Mouse (Mus musculus) hindbrain, embryonic 16.5 days (tissue): ENCODE results near the gene Kat2b. TPM values are rescaled to one million over a fixed set of nuclear protein-coding genes. Genes with fewer than 3 reads are reported as not detected.
"Not testable (repeated sequence)": the region's sequence is repeated elsewhere in the genome, so short reads cannot be mapped to it uniquely, and the experiment has no call there.

ENCODE experiments used
- ATAC-seq: fragments of 200-750 bp; cut with Nextera tagmentation; 2 replicates; pipeline ENCODE4 v1.8.0; 2017; ENCODE audit warnings: moderate TSS enrichment, moderate library complexity
- H3K27ac ChIP-seq: fragments of 300-500 bp; sonication (generic); 2 replicates; pipeline ENCODE4 v1.5.1; 2014; ENCODE audit warnings: low read depth, mild to moderate bottlenecking, control low read depth, low read length, moderate library complexity
- H3K27me3 ChIP-seq: fragments of 300-500 bp; sonication (generic); replicated peaks from 2 replicates; pipeline ENCODE4 v1.6.1; 2014; ENCODE audit warnings: low read length; ENCODE audit not compliant: control insufficient read depth, insufficient read depth
- H3K36me3 ChIP-seq: fragments of 300-500 bp; sonication (generic); 2 replicates; pipeline ENCODE4 v1.6.1; 2014; ENCODE audit warnings: mild to moderate bottlenecking, low read length, moderate library complexity, mixed read lengths; ENCODE audit not compliant: control insufficient read depth, insufficient read depth
- H3K4me1 ChIP-seq: fragments of 300-500 bp; sonication (generic); 2 replicates; pipeline ENCODE4 v1.6.1; 2014; ENCODE audit warnings: low read depth, low read length; ENCODE audit not compliant: control insufficient read depth, insufficient read depth
- H3K4me2 ChIP-seq: fragments of 300-500 bp; sonication (generic); 2 replicates; pipeline ENCODE4 v1.6.1; 2014; ENCODE audit warnings: mild to moderate bottlenecking, low read length, control low read depth, moderate library complexity
- H3K4me3 ChIP-seq: fragments of 300-500 bp; sonication (generic); 2 replicates; pipeline ENCODE4 v1.5.1; 2014; ENCODE audit warnings: mild to moderate bottlenecking, low read length, control low read depth, moderate library complexity
- H3K9ac ChIP-seq: fragments of 300-500 bp; sonication (generic); 2 replicates; pipeline ENCODE4 v1.6.1; 2014; ENCODE audit warnings: low read depth, mild to moderate bottlenecking, control low read depth, low read length, moderate library complexity
- H3K9me3 ChIP-seq: fragments of 300-500 bp; sonication (generic); 2 replicates; pipeline ENCODE4 v1.6.1; 2014; ENCODE audit warnings: mild to moderate bottlenecking, low read length, moderate library complexity; ENCODE audit not compliant: control insufficient read depth
- WGBS: fragments of 180-500 bp; shearing (Covaris S2); extraction: QIAGEN DNeasy Blood & Tissue Kit; methylation state at CpG from one replicate; pipeline ENCODE4 v1.1.7; 2014; 5-methylcytosine and 5-hydroxymethylcytosine counted together
- polyA plus RNA-seq: library from polyadenylated mRNA; unstranded; fragments of >200 nt; fragmentation: Nextera tagmentation; extraction: Ambion mirVana; gene quantifications from 2 replicates; pipeline ENCODE4 v1.2.1, GENCODE M21; 2015

Gene Kat2b
- polyA plus RNA-seq = 4.6 and 7.2 TPM in 2 replicates

- peaks cover 19% of the 10 kb centered on the region for H3K4me1 ChIP-seq
- under 1% methylated on average over 20 of the region's 20 CpGs for WGBS
- H3K4me3 ChIP-seq = peak within 1 kb of the TSS; percentile 94
- no peaks in the 10 kb centered on the region for H3K36me3 ChIP-seq
- peak within 1 kb of the TSS; percentile 98 for H3K27ac ChIP-seq
- H3K27me3 ChIP-seq = no peaks in the 10 kb centered on the region
- H3K9ac ChIP-seq = peak within 1 kb of the TSS; percentile 98
- ATAC-seq = no peak
- H3K9me3 ChIP-seq = no peaks in the 10 kb centered on the region
- peak within 1 kb of the TSS; percentile 75 for H3K4me2 ChIP-seq
Measured at GRCm38 (mm10) chr17:53566161-53566918, at the start of gene Kat2b. Gene Kat2b, plus strand, starts transcription at chr17:53566861.

- Histone ChIP-seq H3K9ac (no peak overlapping the region), H3K27ac (no peak overlapping the region), H3K9me3 (no peaks in the 10 kb centered on the region), H3K4me1 (no peaks in the 10 kb centered on the region), H3K36me3 (peaks cover 4% of the 10 kb centered on the region; the same call in 1 of the 2 replicates), H3K4me2 (no peak overlapping the region), H3K4me3 (no peak overlapping the region), H3K27me3 (no peaks in the 10 kb centered on the region)
- no peak for ATAC-seq
Measured at GRCm38 (mm10) chr17:53519364-53519763, 47.3 kb upstream of the Kat2b start.

GRCm38 (mm10) chr17:53520509-53520908 lies 46.2 kb upstream of the Kat2b start:
- no peaks in the 10 kb centered on the region for H3K9me3 ChIP-seq
- no peaks in the 10 kb centered on the region for H3K27me3 ChIP-seq
- ATAC-seq = no peak
- H3K4me3 ChIP-seq = no peak overlapping the region
- no peak overlapping the region for H3K4me2 ChIP-seq
- H3K27ac ChIP-seq = no peak overlapping the region
- H3K4me1 ChIP-seq = no peaks in the 10 kb centered on the region
- peaks cover 4% of the 10 kb centered on the region; the same call in 1 of the 2 replicates for H3K36me3 ChIP-seq
- H3K9ac ChIP-seq = no peak overlapping the region

- no peak overlapping the region for H3K4me3 ChIP-seq
- no peak overlapping the region for H3K4me2 ChIP-seq
- no peaks in the 10 kb centered on the region for H3K27me3 ChIP-seq
- 89% methylated on average over 2 of the region's 2 CpGs for WGBS
- H3K9me3 ChIP-seq = no peaks in the 10 kb centered on the region
- H3K27ac ChIP-seq = no peak overlapping the region
- H3K36me3 ChIP-seq = no peaks in the 10 kb centered on the region
- ATAC-seq = no peak
- no peak overlapping the region for H3K9ac ChIP-seq
- H3K4me1 ChIP-seq = no peaks in the 10 kb centered on the region
Measured at GRCm38 (mm10) chr17:53528034-53528433, 38.6 kb upstream of the Kat2b start.

- no peaks in the 10 kb centered on the region for H3K36me3 ChIP-seq
- 54% methylated on average over 2 of the region's 2 CpGs for WGBS
- ATAC-seq = no peak
Measured at GRCm38 (mm10) chr17:53531160-53531559, 35.5 kb upstream of the Kat2b start.

GRCm38 (mm10) chr17:53532425-53532824 lies 34.2 kb upstream of the Kat2b start:
- Histone ChIP-seq H3K36me3 (no peaks in the 10 kb centered on the region), H3K27ac (no peak overlapping the region), H3K27me3 (no peaks in the 10 kb centered on the region), H3K9ac (no peak overlapping the region), H3K4me1 (no peaks in the 10 kb centered on the region), H3K4me3 (no peak overlapping the region), H3K4me2 (no peak overlapping the region), H3K9me3 (no peaks in the 10 kb centered on the region)
- no peak for ATAC-seq
- WGBS = 71% methylated on average over 2 of the region's 2 CpGs

More at GRCm38 (mm10) chr17:53531160-53531559, 35.5 kb upstream of the Kat2b start:
- H3K4me2 ChIP-seq = no peak overlapping the region
- H3K4me3 ChIP-seq = no peak overlapping the region
- H3K9ac ChIP-seq = no peak overlapping the region
- no peak overlapping the region for H3K27ac ChIP-seq
- no peaks in the 10 kb centered on the region for H3K27me3 ChIP-seq
- no peaks in the 10 kb centered on the region for H3K4me1 ChIP-seq
- no peaks in the 10 kb centered on the region for H3K9me3 ChIP-seq

GRCm38 (mm10) chr17:53539351-53539750 lies 27.3 kb upstream of the Kat2b start, which contains the start of gene Pp2d1:
Gene Pp2d1, minus strand, starts transcription at chr17:53539451.
- not testable (repeated sequence) for ATAC-seq, H3K9ac ChIP-seq, H3K4me3 ChIP-seq, H3K9me3 ChIP-seq, H3K4me1 ChIP-seq, H3K36me3 ChIP-seq, H3K27me3 ChIP-seq, H3K27ac ChIP-seq, H3K4me2 ChIP-seq
- 86% methylated on average over 2 of the region's 2 CpGs for WGBS

- 94% methylated on average over 4 of the region's 4 CpGs for WGBS
- Histone ChIP-seq H3K27ac (no peak overlapping the region), H3K9ac (no peak overlapping the region), H3K36me3 (no peaks in the 10 kb centered on the region), H3K4me2 (no peak overlapping the region), H3K9me3 (no peaks in the 10 kb centered on the region), H3K27me3 (no peaks in the 10 kb centered on the region), H3K4me1 (no peaks in the 10 kb centered on the region; the same call in 1 of the 2 replicates), H3K4me3 (no peak overlapping the region)
- ATAC-seq = no peak
Measured at GRCm38 (mm10) chr17:53542536-53542935, 24.1 kb upstream of the Kat2b start.

GRCm38 (mm10) chr17:53543591-53544324 lies 22.9 kb upstream of the Kat2b start:
- 64% methylated on average over 9 of the region's 9 CpGs for WGBS
- Histone ChIP-seq H3K4me1 (no peaks in the 10 kb centered on the region; the same call in 1 of the 2 replicates), H3K36me3 (no peaks in the 10 kb centered on the region), H3K27me3 (no peaks in the 10 kb centered on the region), H3K9me3 (no peaks in the 10 kb centered on the region), H3K4me3 (no peak overlapping the region), H3K27ac (no peak overlapping the region), H3K4me2 (no peak overlapping the region), H3K9ac (no peak overlapping the region)
- peak; percentile 37 for ATAC-seq
